Comparison of ENCODE assay signal across 7 mouse cellular contexts in genomic region chr4:135266987-135267386, GRCm38 (mm10). TPM values are rescaled to one million over a fixed set of nuclear protein-coding genes. Genes with fewer than 3 reads are reported as not detected.
A peak's percentile ranks its signal among the peaks of the same experiment; 100 is the strongest.
DNase-seq lines count a peak whose midpoint lies in the region; ATAC-seq lines count a peak whose summit lies in the region.

No protein-coding gene starts in this region.

- H3K4me3 ChIP-seq in embryonic facial prominence, embryonic 14.5 days (ENCODE audit: low read depth, low read length), result no peak overlapping the region

- peak overlapping the region; percentile 34; the same call in 1 of the 2 replicates for H3K27ac ChIP-seq in embryonic facial prominence, embryonic 14.5 days (replicated peaks; ENCODE audit: low read depth, low read length)

- no peaks in the 10 kb centered on the region for H3K9me3 ChIP-seq in embryonic facial prominence, embryonic 14.5 days (ENCODE audit: control insufficient read depth, low read length)

- no peak for ATAC-seq in embryonic facial prominence, embryonic 14.5 days (ENCODE audit: low read depth)

- H3K36me3 ChIP-seq in embryonic facial prominence, embryonic 14.5 days (ENCODE audit: control insufficient read depth, insufficient read depth, low read length), result peaks cover 6% of the 10 kb centered on the region; the same call in 1 of the 2 replicates

- H3K9ac ChIP-seq in embryonic facial prominence, embryonic 14.5 days (ENCODE audit: low read depth, low read length), result no peak overlapping the region

- no peaks in the 10 kb centered on the region for H3K27me3 ChIP-seq in embryonic facial prominence, embryonic 14.5 days (replicated peaks; ENCODE audit: control insufficient read depth, insufficient read depth, low read length)

- DNase-seq in embryonic facial prominence, embryonic 14.5 days (ENCODE audit: low spot score), result no peak
- peak; percentile 83 for DNase-seq in heart, adult 8-10 months (ENCODE audit: low spot score)
- peak; percentile 54 to 58 for DNase-seq in kidney, adult 8-10 months
- peak; percentile 70 for DNase-seq in lung, postnatal 36 days
- no peak for DNase-seq in T-cell, adult 2 months (ENCODE audit: low spot score)
- DNase-seq in MN1 (ENCODE audit: low spot score), result no peak
- no peak for DNase-seq in left cerebral cortex, adult 18-20 months (ENCODE audit: low spot score in 2 of 2)

- H3K4me2 ChIP-seq in embryonic facial prominence, embryonic 14.5 days (ENCODE audit: low read depth, low read length), result peak overlapping the region; percentile 40

- WGBS in embryonic facial prominence, embryonic 14.5 days, result 64% methylated on average over 9 of the region's 9 CpGs

- H3K4me1 ChIP-seq in embryonic facial prominence, embryonic 14.5 days (ENCODE audit: control insufficient read depth, insufficient read depth, low read length), result peaks cover 36% of the 10 kb centered on the region

RNA-seq across cellular contexts. Expression of gene Clic4, which starts 5.6 kb away (rescaled TPM):
- 97.5 and 100 TPM in 2 replicates for polyA plus RNA-seq in embryonic facial prominence, embryonic 14.5 days (2014; fragmentation: Nextera tagmentation; extraction: Ambion mirVana)
- total RNA-seq in heart, adult 8-10 months (2022), result 100 to 1,000 TPM; 236 to 258 (median 249) TPM
- 10 to 100 TPM; 30.2 to 35.7 TPM for total RNA-seq in left cerebral cortex, adult 18-20 months (2021)

Comparison
In these comparisons a context has a peak if more than half of its experiments do, and no peak if none do; other contexts are left out.
1. DNase-seq: peak in heart, adult 8-10 months (single experiment), kidney, adult 8-10 months (2 of 2) and lung, postnatal 36 days (single experiment); none in embryonic facial prominence, embryonic 14.5 days (single experiment), T-cell, adult 2 months (single experiment), MN1 (single experiment) and left cerebral cortex, adult 18-20 months (0 of 2).
2. RNA of gene Clic4, which starts 5.6 kb away (total RNA-seq): 236 to 258 TPM in heart, adult 8-10 months; 30.2 to 35.7 TPM in left cerebral cortex, adult 18-20 months; every median in the first group is over 4 times any median in the second.